8 mouse cellular contexts compared by ENCODE assay signal in the genomic region with DNA sequence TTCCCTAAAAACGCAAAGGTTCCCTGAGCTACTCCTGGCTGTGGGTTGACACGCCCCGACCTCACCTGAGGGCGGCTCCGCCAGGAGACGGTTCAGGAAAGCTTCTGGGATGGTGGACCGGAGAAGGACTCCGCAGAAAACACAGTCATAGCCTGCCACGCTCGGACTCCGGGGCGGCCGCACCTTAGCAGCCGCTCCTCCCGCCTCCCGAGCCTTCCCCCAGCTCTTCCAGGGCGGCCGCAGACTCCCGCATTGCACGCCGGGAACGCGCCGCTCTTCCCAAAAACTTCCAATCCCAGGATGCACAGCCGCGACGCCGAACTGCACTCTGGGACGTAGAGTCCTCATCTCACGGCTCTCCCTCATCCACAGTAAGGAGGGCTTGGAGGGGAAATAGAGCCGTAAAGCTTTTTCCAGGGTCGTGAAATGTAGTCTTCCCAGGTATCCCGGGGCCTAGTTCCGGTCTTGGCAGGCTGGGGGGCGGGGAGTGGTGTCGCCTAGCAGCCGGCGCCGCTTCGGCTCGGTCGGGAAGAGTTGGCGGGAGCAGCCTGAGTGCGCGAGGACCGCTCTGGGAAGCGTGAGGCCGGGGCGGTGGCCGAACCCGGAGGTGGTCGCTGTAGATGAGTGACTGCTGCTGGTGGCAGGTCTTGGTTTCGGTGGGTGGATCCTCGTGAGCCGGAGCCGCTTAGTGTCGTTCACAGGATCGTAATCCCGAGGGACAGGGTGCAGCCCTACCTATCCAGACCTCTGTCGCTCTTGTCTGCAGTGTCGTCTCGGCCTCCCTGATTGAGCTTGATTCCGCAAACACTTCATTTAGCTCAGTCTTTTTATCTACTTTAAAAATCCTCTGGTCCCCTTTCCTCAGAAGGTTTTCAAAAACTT. TPM values are rescaled to one million over a fixed set of nuclear protein-coding genes. Genes with fewer than 3 reads are reported as not detected.
DNase-seq lines count a peak whose midpoint lies in the region; ATAC-seq and TF ChIP-seq lines count a peak whose summit lies in the region.

A gene (minus strand): TSS at position 254 of the 882 bp plus-strand sequence.
A gene (plus strand): TSS at position 462 of the 882 bp plus-strand sequence.

- peak within 1 kb of the TSS; percentile 29; the same call in 1 of the 2 replicates for H3K27ac ChIP-seq in ES-E14 (ENCODE audit: insufficient read depth, low read depth, low read length, poor library complexity, severe bottlenecking)
- peak within 1 kb of the TSS; percentile 59 for H3K27ac ChIP-seq in forebrain, embryonic 15.5 days (replicated peaks)

- peak within 1 kb of the TSS; percentile 90 to 98 for H3K4me3 ChIP-seq in ES-E14 (ENCODE audit: insufficient read depth in 1 of 2, low read depth in 1 of 2, low read length in 2 of 2, poor library complexity in 1 of 2, severe bottlenecking in 1 of 2)
- H3K4me3 ChIP-seq in forebrain, embryonic 15.5 days: peak within 1 kb of the TSS; percentile 55
- H3K4me3 ChIP-seq in lung, adult 2 months (replicated peaks; ENCODE audit: extremely low read depth, low read depth, low read length): peak within 1 kb of the TSS; percentile 78

- peak; percentile 95 for DNase-seq in ES-E14 (ENCODE audit: low read depth, low spot score)
- DNase-seq in cerebellum, adult 11-12 months: peak; percentile 96
- DNase-seq in heart, postnatal 25 days (ENCODE audit: low spot score): peak; percentile 90
- peak; percentile 98 to 99 for DNase-seq in layer of hippocampus, adult 18-20 months (ENCODE audit: low spot score in 2 of 2)
- peak; percentile 90 for DNase-seq in lung, adult 2 months
- peak; percentile 71 to 73 for DNase-seq in thymus, adult 18-20 months

- H3K4me1 ChIP-seq in ES-E14 (ENCODE audit: control insufficient read depth in 2 of 2, insufficient read depth in 2 of 2, low read length in 2 of 2, poor library complexity in 1 of 2): peaks cover 2 to 6% of the 10 kb centered on the region in 2 experiments; a peak in 2 of 4 replicates
- peaks cover 15% of the 10 kb centered on the region for H3K4me1 ChIP-seq in forebrain, embryonic 15.5 days
- H3K4me1 ChIP-seq in lung, adult 2 months (ENCODE audit: control insufficient read depth, insufficient read depth, low read length): no peaks in the 10 kb centered on the region; the same call in 1 of the 2 replicates

- no peaks in the 10 kb centered on the region for H3K9me3 ChIP-seq in ES-E14 (ENCODE audit: control insufficient read depth, insufficient read depth, low read depth, low read length)
- no peaks in the 10 kb centered on the region for H3K9me3 ChIP-seq in forebrain, embryonic 15.5 days

- H3K36me3 ChIP-seq in ES-E14 (ENCODE audit: control insufficient read depth, insufficient read depth, low read length, poor library complexity, severe bottlenecking): no peaks in the 10 kb centered on the region
- H3K36me3 ChIP-seq in forebrain, embryonic 15.5 days: no peaks in the 10 kb centered on the region

- TF ChIP-seq POLR2A in lung, adult 2 months (IDR thresholded peaks at IDR 0.05; ENCODE audit: borderline replicate concordance, extremely low read depth, low read depth, low read length): peak; percentile 83

- intact Hi-C loops in heart, postnatal 25 days (cut with DNase I): loop anchor here (2.0 to 5.0 kb wide), 2 partner anchors 100 to 1381 kb away; a partner anchor contains a TSS

- in situ Hi-C loops in ES-E14 (cut with MboI; ENCODE audit: low sequenced_read_pairs in 2 of 2, unreplicated experiment in 2 of 2): no loop called here

- peak within 1 kb of the TSS; percentile 85 for H3K9ac ChIP-seq in ES-E14 (ENCODE audit: insufficient read depth, low read depth, low read length, poor library complexity, severe bottlenecking)
- peak within 1 kb of the TSS; percentile 75 for H3K9ac ChIP-seq in forebrain, embryonic 15.5 days (replicated peaks)

- H3K4me2 ChIP-seq in forebrain, embryonic 15.5 days (replicated peaks): peak within 1 kb of the TSS; percentile 89

- no peak for TF ChIP-seq CTCF in lung, adult 2 months (IDR thresholded peaks at IDR 0.05; ENCODE audit: insufficient read depth, low read length)

- no peaks in the 10 kb centered on the region for H3K27me3 ChIP-seq in forebrain, embryonic 15.5 days

- ATAC-seq in forebrain, embryonic 15.5 days (replicated peaks): peak; percentile 99
- ATAC-seq in neutrophil, adult 5-6 weeks (ENCODE audit: extremely low read depth, insufficient number of reproducible peaks, low FRiP score, poor library complexity, severe bottlenecking): peak; percentile 52

- WGBS in forebrain, embryonic 15.5 days: under 1% methylated on average over 63 of the region's 63 CpGs
- WGBS in lung, adult 2 months: under 1% methylated on average over 63 of the region's 63 CpGs

TF ChIP-seq in ES-E14, 5 proteins besides CTCF, POLR2A, EP300 and RAD21:
- peak; percentile 97 for TF ChIP-seq HCFC1 (IDR thresholded peaks at IDR 0.05; ENCODE audit: borderline replicate concordance, insufficient read depth, low read length)
- no peak for TF ChIP-seq ZC3H11A (IDR thresholded peaks at IDR 0.05; ENCODE audit: borderline replicate concordance, low read depth, low read length)

RNA-seq across cellular contexts. Expression of the first gene that starts in this region (rescaled TPM):
- 57.0 and 59.4 TPM in 2 replicates for total RNA-seq in ES-E14 (2012; rRNA removed)
- 9.6 and 10.1 TPM in 2 replicates for polyA plus RNA-seq in forebrain, embryonic 15.5 days (2015; fragmentation: Nextera tagmentation; extraction: Ambion mirVana)
- 10 to 100 TPM; 17.1 to 17.9 TPM for total RNA-seq in heart, postnatal 25 days (2021)
- total RNA-seq in layer of hippocampus, adult 18-20 months (2021): 10 to 100 TPM; 11.9 to 13.4 TPM
- 6.8 and 9.8 TPM in 2 replicates for polyA plus RNA-seq in lung, adult 2 months (2012; rRNA removed)
- 0.86 and 1.2 TPM in 2 replicates for total RNA-seq in neutrophil, adult 5-6 weeks (2017)

RNA-seq across cellular contexts. Expression of the second gene that starts in this region (rescaled TPM):
- total RNA-seq in ES-E14 (2012; rRNA removed): 8.7 and 12.5 TPM in 2 replicates
- 6.9 and 7.7 TPM in 2 replicates for polyA plus RNA-seq in forebrain, embryonic 15.5 days (2015; fragmentation: Nextera tagmentation; extraction: Ambion mirVana)
- total RNA-seq in heart, postnatal 25 days (2021): 1 to 10 TPM; 3.0 to 4.0 TPM
- total RNA-seq in layer of hippocampus, adult 18-20 months (2021): 10 to 100 TPM; 13.6 to 13.8 TPM
- 0.29 and 0.82 TPM in 2 replicates for polyA plus RNA-seq in lung, adult 2 months (2012; rRNA removed)
- 3.8 and 7.8 TPM in 2 replicates for total RNA-seq in neutrophil, adult 5-6 weeks (2017)

Comparison
In these comparisons a context has a peak if more than half of its experiments do, and no peak if none do; other contexts are left out.
1. Peak in every context shown above with its lines: DNase-seq, ATAC-seq, H3K4me3 ChIP-seq and H3K27ac ChIP-seq.